Mouse (Mus musculus): Measurements from ENCODE around the gene Smim22. TPM values are rescaled to one million over a fixed set of nuclear protein-coding genes. Genes with fewer than 3 reads are reported as not detected.

The Smim22 gene
- polyA plus RNA-seq, 1 experiment from 2014 or later: 46.8 TPM

DNA sequence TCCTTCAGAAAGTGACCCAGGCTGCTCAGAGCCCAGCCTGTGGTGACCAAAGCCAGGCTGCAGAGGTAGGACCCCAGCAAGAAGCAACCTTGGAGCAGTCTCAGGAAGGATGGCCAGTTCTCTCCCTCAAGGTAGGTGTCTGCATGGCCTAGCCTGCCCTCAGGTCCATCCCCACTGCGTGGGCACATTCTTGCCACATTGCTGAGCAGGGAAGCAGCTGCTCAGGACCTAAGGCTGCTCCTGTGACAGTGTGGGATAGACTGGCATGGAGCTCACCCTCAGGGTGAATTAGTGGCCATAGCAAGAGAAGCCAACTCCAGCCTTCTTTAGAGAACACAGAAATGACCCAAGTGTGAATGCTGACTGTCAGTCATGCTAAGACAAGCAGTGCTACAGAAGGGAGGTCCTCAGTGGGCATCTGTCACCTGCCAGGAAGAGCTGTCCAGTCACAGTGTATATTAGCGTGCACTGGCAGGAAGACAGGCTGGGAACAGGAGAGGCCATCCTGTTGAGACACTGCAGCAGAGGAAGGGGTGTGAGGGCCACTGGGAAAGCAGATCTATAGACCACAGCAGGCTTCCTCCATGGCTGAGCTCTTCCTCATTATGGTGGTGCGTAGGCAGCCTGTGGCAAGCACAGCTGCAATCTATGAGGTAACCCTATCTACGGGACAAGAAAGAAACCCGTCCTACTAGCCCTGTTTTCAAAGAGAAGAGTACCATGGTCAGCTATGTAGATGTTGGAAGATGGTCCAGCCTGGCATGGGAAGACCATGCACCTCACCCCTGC, 37.8 kb upstream of the Smim22 start:
- peak overlapping the region; percentile 7 for H3K27ac ChIP-seq (ENCODE audit: low read length)

DNA sequence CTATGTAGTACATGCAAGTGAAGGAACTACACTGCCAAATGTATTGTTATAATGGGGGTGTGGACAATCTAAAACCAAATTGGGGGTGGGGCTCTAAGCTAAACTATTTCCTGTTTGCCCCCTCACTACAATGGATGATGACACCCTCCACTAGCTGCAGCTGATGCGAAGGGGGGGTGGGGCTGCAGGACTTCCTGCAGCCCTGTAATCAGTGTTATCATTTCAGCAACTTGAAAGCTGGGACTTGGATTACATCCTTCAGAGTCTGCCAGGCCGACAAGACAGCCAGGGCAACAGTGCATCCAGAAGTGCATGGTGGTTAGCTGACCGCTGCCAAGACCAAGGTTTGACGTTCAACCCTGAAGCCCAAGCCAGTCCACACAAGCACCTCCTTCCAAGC, 35.5 kb upstream of the Smim22 start:
- no peak overlapping the region for H3K4me2 ChIP-seq (ENCODE audit: low read depth, low read length)
- H3K27me3 ChIP-seq (ENCODE audit: control insufficient read depth, insufficient read depth, low read depth, low read length): no peaks in the 10 kb centered on the region
- no peaks in the 10 kb centered on the region for H3K36me3 ChIP-seq (ENCODE audit: control insufficient read depth, insufficient read depth, low read length)
- H3K27ac ChIP-seq (ENCODE audit: low read length): peak overlapping the region; percentile 55
- peak; percentile 68 for ATAC-seq (ENCODE audit: low read depth)
- H3K4me3 ChIP-seq (ENCODE audit: low read length): no peak overlapping the region
- H3K9me3 ChIP-seq (ENCODE audit: control insufficient read depth, low read length): no peaks in the 10 kb centered on the region
- 52% methylated on average over 4 of the region's 4 CpGs for WGBS
- no peak overlapping the region for H3K9ac ChIP-seq (ENCODE audit: low read length)
- H3K4me1 ChIP-seq (replicated peaks; ENCODE audit: control insufficient read depth, insufficient read depth, low read length): 0 out of 2 replicates have a peak, but pooled peaks cover 2% of the 10 kb centered on the region

More for the DNA sequence above, 37.8 kb upstream of the Smim22 start:
- no peak overlapping the region for H3K4me2 ChIP-seq (ENCODE audit: low read depth, low read length)
- WGBS: 71% methylated on average over 5 of the region's 5 CpGs
- no peak overlapping the region for H3K9ac ChIP-seq (ENCODE audit: low read length)
- H3K4me1 ChIP-seq (replicated peaks; ENCODE audit: control insufficient read depth, insufficient read depth, low read length): peaks cover 7% of the 10 kb centered on the region
- H3K4me3 ChIP-seq (ENCODE audit: low read length): no peak overlapping the region
- ATAC-seq (ENCODE audit: low read depth): peak; percentile 18; the same call in 1 of the 2 replicates
- no peaks in the 10 kb centered on the region for H3K27me3 ChIP-seq (ENCODE audit: control insufficient read depth, insufficient read depth, low read depth, low read length)
- no peaks in the 10 kb centered on the region for H3K36me3 ChIP-seq (ENCODE audit: control insufficient read depth, insufficient read depth, low read length)
- H3K9me3 ChIP-seq (ENCODE audit: control insufficient read depth, low read length): no peaks in the 10 kb centered on the region

GRCm38 (mm10) chr16:4974521-4974920, 32.6 kb upstream of the Smim22 start:
- H3K4me3 ChIP-seq (ENCODE audit: low read length): no peak overlapping the region
- no peaks in the 10 kb centered on the region for H3K27me3 ChIP-seq (ENCODE audit: control insufficient read depth, insufficient read depth, low read depth, low read length)
- 83% methylated on average over 5 of the region's 5 CpGs for whole genome bisulfite sequencing
- H3K4me1 ChIP-seq (replicated peaks; ENCODE audit: control insufficient read depth, insufficient read depth, low read length): peaks cover 10% of the 10 kb centered on the region
- no peak overlapping the region for H3K27ac ChIP-seq (ENCODE audit: low read length)
- H3K9me3 ChIP-seq (ENCODE audit: control insufficient read depth, low read length): no peaks in the 10 kb centered on the region
- H3K9ac ChIP-seq (ENCODE audit: low read length): no peak overlapping the region
- ATAC-seq (ENCODE audit: low read depth): no peak
- no peaks in the 10 kb centered on the region for H3K36me3 ChIP-seq (ENCODE audit: control insufficient read depth, insufficient read depth, low read length)
- H3K4me2 ChIP-seq (ENCODE audit: low read depth, low read length): no peak overlapping the region

GRCm38 (mm10) chr16:4976180-4976579, 30.9 kb upstream of the Smim22 start:
- no peak overlapping the region for H3K9ac ChIP-seq (ENCODE audit: low read length)
- H3K4me3 ChIP-seq (ENCODE audit: low read length): no peak overlapping the region
- no peak overlapping the region for H3K27ac ChIP-seq (ENCODE audit: low read length)
- H3K27me3 ChIP-seq (ENCODE audit: control insufficient read depth, insufficient read depth, low read depth, low read length): no peaks in the 10 kb centered on the region
- no peak overlapping the region for H3K4me2 ChIP-seq (ENCODE audit: low read depth, low read length)
- H3K4me1 ChIP-seq (replicated peaks; ENCODE audit: control insufficient read depth, insufficient read depth, low read length): peaks cover 10% of the 10 kb centered on the region
- ATAC-seq (ENCODE audit: low read depth): no peak
- H3K36me3 ChIP-seq (ENCODE audit: control insufficient read depth, insufficient read depth, low read length): no peaks in the 10 kb centered on the region
- 62% methylated on average over 2 of the region's 2 CpGs for WGBS
- H3K9me3 ChIP-seq (ENCODE audit: control insufficient read depth, low read length): no peaks in the 10 kb centered on the region

DNA sequence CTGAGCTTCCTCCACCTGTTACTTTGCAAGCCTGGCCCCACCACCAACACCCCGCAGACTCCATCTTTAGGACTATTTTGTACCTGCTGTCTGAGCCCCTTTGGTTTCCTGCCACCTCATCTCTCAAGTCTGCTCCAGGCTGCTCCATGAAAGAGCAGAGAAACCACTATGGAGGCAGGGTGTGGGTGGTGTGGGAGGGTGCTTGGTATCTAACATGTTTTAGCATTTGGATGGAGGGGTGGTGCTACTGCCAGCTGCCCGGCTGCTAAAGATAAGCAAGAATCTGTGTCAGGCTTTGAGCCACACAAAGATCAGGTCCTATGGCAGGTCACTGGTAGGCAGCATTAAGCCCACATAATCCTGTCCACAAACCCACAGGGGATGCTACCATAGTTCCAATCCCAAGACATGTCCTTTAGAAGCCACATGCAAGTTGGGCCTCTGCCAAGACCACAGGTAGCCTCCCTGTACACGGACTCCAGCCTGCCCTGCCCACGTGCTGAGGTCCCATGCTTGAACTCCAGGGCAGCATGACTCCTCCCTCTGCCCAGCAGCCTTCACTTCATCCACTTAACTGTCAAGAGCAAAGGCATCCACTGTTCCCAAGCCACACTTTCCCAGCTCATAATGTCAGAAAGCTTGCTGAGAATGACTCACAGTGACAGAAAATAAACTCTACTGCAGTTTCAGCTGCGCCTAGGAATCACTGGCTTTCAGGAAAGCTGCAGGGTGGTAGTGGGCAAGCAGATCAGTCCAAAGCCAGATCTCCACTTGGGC, 28.6 kb upstream of the Smim22 start:
- no peak overlapping the region for H3K27ac ChIP-seq (ENCODE audit: low read length)

DNA sequence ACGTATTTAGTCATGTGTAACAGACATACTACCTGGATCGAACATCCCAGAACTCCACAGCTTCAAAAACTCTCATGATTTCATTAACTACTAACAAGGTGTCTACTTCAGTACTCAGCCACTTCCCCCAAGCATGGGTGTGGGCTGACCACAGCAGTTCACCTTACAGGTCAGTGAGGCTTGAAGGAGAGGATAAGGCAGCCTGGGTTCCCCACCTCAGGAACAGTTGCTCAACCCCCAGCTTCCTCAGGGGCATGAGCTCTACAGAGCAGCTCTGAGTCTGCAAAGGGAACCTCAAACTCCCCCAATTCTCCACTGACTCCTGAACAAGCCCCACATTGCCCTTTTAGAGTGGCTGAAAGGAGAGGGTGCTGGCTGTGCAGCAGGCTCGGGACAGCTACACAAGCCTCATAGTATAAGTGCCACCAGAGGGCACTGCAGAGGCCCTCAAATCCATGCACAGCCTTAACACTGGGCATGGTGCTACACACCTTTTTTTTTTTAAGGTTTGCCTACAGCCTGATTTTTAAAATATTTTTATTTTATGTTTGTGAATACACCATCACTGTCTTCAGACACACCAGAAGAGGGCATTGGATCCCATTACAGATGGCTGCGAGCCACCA, 27.2 kb upstream of the Smim22 start:
- Histone ChIP-seq H3K9me3 (ENCODE audit: control insufficient read depth, low read length) (no peaks in the 10 kb centered on the region), H3K4me2 (ENCODE audit: low read depth, low read length) (no peak overlapping the region), H3K4me1 (replicated peaks; ENCODE audit: control insufficient read depth, insufficient read depth, low read length) (peaks cover 8% of the 10 kb centered on the region), H3K36me3 (ENCODE audit: control insufficient read depth, insufficient read depth, low read length) (no peaks in the 10 kb centered on the region), H3K4me3 (ENCODE audit: low read length) (no peak overlapping the region), H3K27ac (ENCODE audit: low read length) (no peak overlapping the region), H3K9ac (ENCODE audit: low read length) (no peak overlapping the region), H3K27me3 (ENCODE audit: control insufficient read depth, insufficient read depth, low read depth, low read length) (no peaks in the 10 kb centered on the region)
- 0 out of 2 replicates have a peak, but pooled peaks have one; percentile 69 for ATAC-seq (ENCODE audit: low read depth)
- WGBS: 70% methylated on average over 4 of the region's 4 CpGs

More for the DNA sequence above, 28.6 kb upstream of the Smim22 start:
- H3K4me2 ChIP-seq (ENCODE audit: low read depth, low read length): no peak overlapping the region
- H3K27me3 ChIP-seq (ENCODE audit: control insufficient read depth, insufficient read depth, low read depth, low read length): no peaks in the 10 kb centered on the region
- ATAC-seq (ENCODE audit: low read depth): peak; percentile 79
- no peaks in the 10 kb centered on the region for H3K36me3 ChIP-seq (ENCODE audit: control insufficient read depth, insufficient read depth, low read length)
- H3K4me1 ChIP-seq (replicated peaks; ENCODE audit: control insufficient read depth, insufficient read depth, low read length): peaks cover 8% of the 10 kb centered on the region
- WGBS: 41% methylated on average over 5 of the region's 5 CpGs
- H3K4me3 ChIP-seq (ENCODE audit: low read length): no peak overlapping the region
- no peaks in the 10 kb centered on the region for H3K9me3 ChIP-seq (ENCODE audit: control insufficient read depth, low read length)
- no peak overlapping the region for H3K9ac ChIP-seq (ENCODE audit: low read length)

- Histone ChIP-seq H3K27ac (ENCODE audit: low read length) (no peak overlapping the region), H3K4me2 (ENCODE audit: low read depth, low read length) (no peak overlapping the region), H3K9ac (ENCODE audit: low read length) (no peak overlapping the region), H3K4me3 (ENCODE audit: low read length) (no peak overlapping the region), H3K4me1 (replicated peaks; ENCODE audit: control insufficient read depth, insufficient read depth, low read length) (no peaks in the 10 kb centered on the region), H3K27me3 (ENCODE audit: control insufficient read depth, insufficient read depth, low read depth, low read length) (no peaks in the 10 kb centered on the region), H3K36me3 (ENCODE audit: control insufficient read depth, insufficient read depth, low read length) (no peaks in the 10 kb centered on the region), H3K9me3 (ENCODE audit: control insufficient read depth, low read length) (no peaks in the 10 kb centered on the region)
- no peak for ATAC-seq (ENCODE audit: low read depth)
- 86% methylated on average over 12 of the region's 12 CpGs for WGBS
Measured at GRCm38 (mm10) chr16:4984717-4985116, 22.4 kb upstream of the Smim22 start.

GRCm38 (mm10) chr16:4993276-4993675, 13.8 kb upstream of the Smim22 start:
- Histone ChIP-seq H3K4me2 (ENCODE audit: low read depth, low read length) (no peak overlapping the region), H3K9me3 (ENCODE audit: control insufficient read depth, low read length) (no peaks in the 10 kb centered on the region), H3K36me3 (ENCODE audit: control insufficient read depth, insufficient read depth, low read length) (no peaks in the 10 kb centered on the region), H3K4me1 (replicated peaks; ENCODE audit: control insufficient read depth, insufficient read depth, low read length) (peaks cover 3% of the 10 kb centered on the region), H3K4me3 (ENCODE audit: low read length) (no peak overlapping the region), H3K27ac (ENCODE audit: low read length) (no peak overlapping the region), H3K27me3 (ENCODE audit: control insufficient read depth, insufficient read depth, low read depth, low read length) (no peaks in the 10 kb centered on the region), H3K9ac (ENCODE audit: low read length) (no peak overlapping the region)
- 82% methylated on average over 4 of the region's 4 CpGs for WGBS
- ATAC-seq (ENCODE audit: low read depth): no peak

- Histone ChIP-seq H3K36me3 (ENCODE audit: control insufficient read depth, insufficient read depth, low read length) (no peaks in the 10 kb centered on the region), H3K4me1 (replicated peaks; ENCODE audit: control insufficient read depth, insufficient read depth, low read length) (peaks cover 3% of the 10 kb centered on the region), H3K27ac (ENCODE audit: low read length) (peak within 1 kb of the TSS; percentile 49; the same call in 1 of the 2 replicates), H3K9ac (ENCODE audit: low read length) (no peak within 1 kb of the TSS), H3K4me2 (ENCODE audit: low read depth, low read length) (no peak within 1 kb of the TSS), H3K9me3 (ENCODE audit: control insufficient read depth, low read length) (no peaks in the 10 kb centered on the region), H3K4me3 (ENCODE audit: low read length) (no peak within 1 kb of the TSS), H3K27me3 (ENCODE audit: control insufficient read depth, insufficient read depth, low read depth, low read length) (no peaks in the 10 kb centered on the region)
- 20% methylated on average over 3 of the region's 3 CpGs for WGBS
- peak; percentile 52; the same call in 1 of the 2 replicates for ATAC-seq (ENCODE audit: low read depth)
Measured at GRCm38 (mm10) chr16:4997553-4997952, 9.5 kb upstream of the Smim22 start, which contains the start of gene Sept12. Gene Sept12 (minus strand): TSS chr16:4997852.
